Mouse (Mus musculus) Patski (cell line): ENCODE measurements at regions not wholly inside any gene's neighbourhood (a gene's known extent, or its start where the extent isn't known, plus 50 kb on each side); places are given as distances from the start of the nearest gene placed in this dataset.

Experiments
- ATAC-seq: fragments of 100-300 bp; one replicate; pipeline ENCODE4 v1.8.0; 2021
- CTCF ChIA-PET: fragments of 350-600 bp; sonication (Branson Sonifier 250); formaldehyde crosslinking; loops from one replicate; lab custom pipeline; 2022; ENCODE audit warnings: inconsistent platforms; lab: Charles Lee
- POLR2A ChIA-PET: fragments of 350-600 bp; sonication (Branson Sonifier 250); formaldehyde crosslinking; loops from one replicate; lab custom pipeline; 2022; ENCODE audit warnings: antibody characterized with exemption, inconsistent platforms; lab: Charles Lee
- DNase-seq: peaks from one replicate; pipeline ENCODE4 v3.0.0-alpha.2; 2011; ENCODE audit warnings: low read depth, low spot score
- H3K27me3 ChIP-seq: fragments of 371-371 bp; one replicate; pipeline ENCODE4 v1.5.1; 2021
- CTCF ChIP-seq: fragments of 100-300 bp; IDR thresholded peaks from one replicate; pipeline ENCODE4 v1.5.1; 2021
- in situ Hi-C: fragments of 300-500 bp; cut with MboI; formaldehyde crosslinking; loops from 3 replicates; pipeline ENCODE4 v1.11.1; 2018; ENCODE audit warnings: low pct_unique_long_range_greater_than_20kb, mixed read lengths

- CTCF ChIA-PET, result no interaction called here
- TF ChIP-seq CTCF, result no peak
- DNase-seq, result no peak
- ATAC-seq, result no peak
- in situ Hi-C loops, result no loop called here
- H3K27me3 ChIP-seq, result no peaks in the 10 kb centered on the region
- POLR2A ChIA-PET, result no interaction called here
Observed at GRCm38 (mm10) chr12:77112133-77112532, 125.8 kb upstream of the Fut8 start.

DNA sequence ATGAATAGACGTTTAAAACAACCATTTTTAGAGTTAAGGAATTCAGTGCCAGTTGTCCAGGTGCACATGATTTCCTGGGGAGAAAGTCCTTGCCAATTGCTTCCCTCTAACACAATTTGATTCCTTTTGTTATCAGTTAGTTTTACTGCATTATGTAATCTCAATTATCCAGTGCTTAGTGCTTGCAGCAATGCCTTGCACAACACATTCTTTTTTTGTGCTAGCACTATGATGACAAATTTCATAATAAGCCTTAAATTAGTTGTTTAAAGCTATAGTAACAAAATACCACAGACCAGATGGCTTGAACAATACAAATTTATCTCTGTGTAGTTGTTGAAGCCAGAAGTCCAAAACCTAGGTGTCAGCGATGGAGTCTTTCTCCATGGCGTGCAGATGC, 130.7 kb upstream of the Fut8 start:
- CTCF ChIA-PET, result no interaction called here
- POLR2A ChIA-PET, result no interaction called here
- ATAC-seq (no peak), DNase-seq (no peak)
- no peak for TF ChIP-seq CTCF
- in situ Hi-C loops, result no loop called here
- no peaks in the 10 kb centered on the region for H3K27me3 ChIP-seq

DNA sequence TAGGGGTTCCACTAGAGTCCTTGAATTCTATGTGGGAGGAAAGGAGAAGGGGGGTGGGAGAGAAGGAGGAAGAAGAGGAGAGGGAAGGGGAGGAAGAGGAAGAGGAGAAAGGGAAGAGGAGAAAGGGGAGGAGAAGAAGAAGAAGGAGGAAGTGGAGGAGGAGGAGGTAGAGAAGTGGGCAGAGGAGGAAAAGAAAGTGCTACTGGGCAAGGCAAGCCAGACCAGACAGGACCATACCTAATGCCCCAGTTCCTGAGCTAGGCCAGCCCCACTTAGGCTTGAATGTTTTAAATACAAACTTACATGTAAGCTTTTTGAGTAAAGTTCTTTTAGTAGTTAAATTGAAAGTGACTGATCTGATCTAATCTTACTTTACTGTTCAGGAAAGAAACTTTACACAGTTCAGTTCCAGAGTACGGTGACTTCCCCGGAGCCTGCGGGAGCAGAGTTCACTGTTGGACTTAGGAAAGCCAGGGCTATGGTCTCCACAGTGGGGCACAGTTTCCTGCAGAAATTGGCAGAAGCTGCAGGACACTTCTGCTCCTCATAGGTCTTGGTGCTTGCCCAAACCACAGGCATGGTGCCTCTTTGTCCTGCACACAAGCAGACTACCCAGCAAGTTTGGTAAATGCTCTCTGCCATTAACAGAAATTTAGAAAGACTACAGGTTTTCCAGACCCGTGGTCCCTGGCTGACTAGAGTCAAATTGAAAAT, 131.9 kb upstream of the Fut8 start:
- ChIA-PET POLR2A (interaction anchor here (0.7 kb wide), 1 partner anchor 20 kb away, joined by 4 read pairs; no protein-coding TSS in a partner anchor), CTCF (no interaction called here)
- in situ Hi-C loops, result no loop called here
- no peak for ATAC-seq
- no peaks in the 10 kb centered on the region for H3K27me3 ChIP-seq
- DNase-seq, result no peak
- TF ChIP-seq CTCF, result no peak

DNA sequence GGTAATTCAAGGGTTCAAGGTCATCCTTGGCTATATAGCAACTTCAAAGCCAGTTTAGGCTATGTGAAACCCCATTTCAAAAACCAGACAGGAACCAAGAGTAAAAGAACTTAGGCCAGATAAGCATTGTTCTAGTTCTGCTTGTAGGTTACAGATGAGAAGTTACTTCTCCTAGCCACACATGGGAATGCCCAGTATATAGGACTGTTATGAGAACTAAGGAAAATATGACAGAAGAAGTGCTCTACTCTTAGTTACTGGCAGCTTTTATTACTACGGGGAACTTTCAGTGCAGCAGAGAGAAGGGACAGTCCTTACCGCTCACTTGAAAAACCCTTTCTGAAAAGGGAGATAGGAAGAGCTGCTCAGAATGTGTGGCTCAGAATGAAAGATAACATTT, 137.4 kb upstream of the Fut8 start:
- ATAC-seq (no peak), DNase-seq (no peak)
- CTCF ChIA-PET, result no interaction called here
- TF ChIP-seq CTCF, result no peak
- in situ Hi-C loops, result no loop called here
- H3K27me3 ChIP-seq, result no peaks in the 10 kb centered on the region
- POLR2A ChIA-PET, result no interaction called here

GRCm38 (mm10) chr12:77099521-77099920, 137.5 kb upstream of the Max start:
- CTCF ChIA-PET, result no interaction called here
- in situ Hi-C loops, result no loop called here
- DNase-seq (no peak), ATAC-seq (no peak)
- H3K27me3 ChIP-seq, result no peaks in the 10 kb centered on the region
- POLR2A ChIA-PET, result no interaction called here
- TF ChIP-seq CTCF, result no peak

GRCm38 (mm10) chr12:77098821-77099220, 136.8 kb upstream of the Max start:
- in situ Hi-C loops, result no loop called here
- TF ChIP-seq CTCF, result no peak
- H3K27me3 ChIP-seq, result no peaks in the 10 kb centered on the region
- CTCF ChIA-PET, result no interaction called here
- ATAC-seq, result no peak
- no peak for DNase-seq
- POLR2A ChIA-PET, result no interaction called here

DNA sequence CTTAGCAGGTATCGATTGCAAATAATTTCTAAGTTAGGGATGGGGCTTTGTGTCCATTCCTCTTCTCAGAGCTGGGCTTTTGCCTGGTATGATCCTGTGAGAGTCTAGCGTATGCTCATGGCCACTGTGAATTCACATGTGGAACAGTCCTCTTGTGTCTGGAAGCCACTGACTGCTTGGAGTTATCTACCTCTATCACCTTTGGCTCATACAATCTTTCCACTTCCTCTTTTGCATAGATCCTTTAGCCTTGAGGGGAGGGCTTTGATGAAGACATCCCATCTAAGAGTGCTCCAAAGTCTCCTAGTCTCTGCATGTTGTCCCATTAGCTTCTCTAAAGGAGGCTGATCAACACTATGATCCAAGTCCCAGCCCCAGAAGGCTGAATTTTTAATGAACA, 135.8 kb upstream of the Max start:
- no peak for DNase-seq
- POLR2A ChIA-PET, result no interaction called here

DNA sequence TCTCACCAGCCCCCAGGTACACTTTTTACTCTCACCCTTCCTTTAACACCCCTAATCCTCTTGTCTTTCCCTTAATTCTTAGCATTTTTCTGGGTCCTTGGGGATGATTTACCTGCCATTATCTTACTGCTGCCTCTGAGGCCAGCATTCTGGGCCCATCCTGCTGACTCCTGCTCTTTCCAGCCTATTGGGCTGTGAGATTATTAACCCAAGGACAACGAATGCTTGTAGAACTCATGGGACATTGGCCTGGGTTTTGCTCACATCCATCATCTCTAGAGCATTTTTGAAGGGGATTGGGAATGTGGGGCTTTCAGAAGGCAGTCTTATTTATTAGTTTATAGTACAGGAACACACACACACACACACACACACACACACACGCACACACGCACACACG, 134.5 kb upstream of the Max start:
- in situ Hi-C loops, result no loop called here
- DNase-seq (no peak), ATAC-seq (no peak)
- no peak for TF ChIP-seq CTCF
- POLR2A ChIA-PET, result no interaction called here
- no peaks in the 10 kb centered on the region for H3K27me3 ChIP-seq
- CTCF ChIA-PET, result no interaction called here

More for the DNA sequence above, 135.8 kb upstream of the Max start:
- CTCF ChIA-PET, result interaction anchor here (1.5 kb wide), 1 partner anchor 13 kb away, joined by 3 read pairs; no protein-coding TSS in a partner anchor
- H3K27me3 ChIP-seq, result no peaks in the 10 kb centered on the region
- in situ Hi-C loops, result no loop called here
- ATAC-seq, result no peak
- no peak for TF ChIP-seq CTCF

- in situ Hi-C loops, result no loop called here
- TF ChIP-seq CTCF, result no peak
- H3K27me3 ChIP-seq, result no peaks in the 10 kb centered on the region
- DNase-seq, result no peak
- POLR2A ChIA-PET, result no interaction called here
- no peak for ATAC-seq
- CTCF ChIA-PET, result no interaction called here
Observed at GRCm38 (mm10) chr12:77094999-77095915, 133.3 kb upstream of the Max start.

GRCm38 (mm10) chr12:77094168-77094567, 132.2 kb upstream of the Max start:
- no peaks in the 10 kb centered on the region for H3K27me3 ChIP-seq
- ATAC-seq (no peak), DNase-seq (no peak)
- ChIA-PET CTCF (no interaction called here), POLR2A (no interaction called here)
- no peak for TF ChIP-seq CTCF
- in situ Hi-C loops, result no loop called here

- TF ChIP-seq CTCF, result no peak
- POLR2A ChIA-PET, result interaction anchor here (1.0 kb wide), 1 partner anchor 9 kb away, joined by 3 read pairs; no protein-coding TSS in a partner anchor
- CTCF ChIA-PET, result no interaction called here
- in situ Hi-C loops, result no loop called here
- ATAC-seq (no peak), DNase-seq (peak; percentile 47)
- no peaks in the 10 kb centered on the region for H3K27me3 ChIP-seq
Observed at GRCm38 (mm10) chr12:77092741-77093140, 130.7 kb upstream of the Max start.
